Mouse (Mus musculus) midbrain, embryonic 14.5 days (tissue): ENCODE results near the gene Dock6. TPM values are rescaled to one million over a fixed set of nuclear protein-coding genes. Genes with fewer than 3 reads are reported as not detected.

Experiments
- ATAC-seq: fragments of 200-750 bp; cut with Nextera tagmentation; 2 replicates; pipeline ENCODE4 v1.8.0; 2017; ENCODE audit warnings: moderate number of reproducible peaks, moderate library complexity; ENCODE audit not compliant: low FRiP score, low TSS enrichment
- DNase-seq: peaks from one replicate; pipeline ENCODE4 v3.0.0-alpha.2; 2015
- H3K27ac ChIP-seq: fragments of 300-500 bp; sonication (generic); replicated peaks from 2 replicates; pipeline ENCODE4 v1.5.1; 2014; ENCODE audit warnings: mild to moderate bottlenecking, low read depth, low read length, moderate library complexity
- H3K27me3 ChIP-seq: fragments of 300-500 bp; sonication (generic); 2 replicates; pipeline ENCODE4 v1.6.1; 2014; ENCODE audit warnings: low read length, control low read depth, mixed read lengths; ENCODE audit not compliant: control insufficient read depth, insufficient read depth
- H3K36me3 ChIP-seq: fragments of 300-500 bp; sonication (generic); 2 replicates; pipeline ENCODE4 v1.6.1; 2014; ENCODE audit warnings: low read length, control low read depth; ENCODE audit not compliant: control insufficient read depth, insufficient read depth
- H3K4me1 ChIP-seq: fragments of 300-500 bp; sonication (generic); 2 replicates; pipeline ENCODE4 v1.6.1; 2014; ENCODE audit warnings: mild to moderate bottlenecking, antibody characterized with exemption, low read length, control low read depth; ENCODE audit not compliant: control insufficient read depth, insufficient read depth
- H3K4me2 ChIP-seq: fragments of 300-500 bp; sonication (generic); 2 replicates; pipeline ENCODE4 v1.6.1; 2014; ENCODE audit warnings: mild to moderate bottlenecking, low read length, moderate library complexity
- H3K4me3 ChIP-seq: fragments of 300-500 bp; sonication (generic); replicated peaks from 2 replicates; pipeline ENCODE4 v1.5.1; 2014; ENCODE audit warnings: low read depth, low read length
- H3K9ac ChIP-seq: fragments of 300-500 bp; sonication (generic); replicated peaks from 2 replicates; pipeline ENCODE4 v1.6.1; 2014; ENCODE audit warnings: mild to moderate bottlenecking, low read length, moderate library complexity
- H3K9me3 ChIP-seq: fragments of 300-500 bp; sonication (generic); 2 replicates; pipeline ENCODE4 v1.6.1; 2016; ENCODE audit warnings: low read length, control low read depth, mixed read lengths; ENCODE audit not compliant: control insufficient read depth
- WGBS: fragments of 180-500 bp; shearing (Covaris S2); extraction: QIAGEN DNeasy Blood & Tissue Kit; methylation state at CpG from one replicate; pipeline ENCODE4 v1.1.7; 2014; 5-methylcytosine and 5-hydroxymethylcytosine counted together
- polyA plus RNA-seq: library from polyadenylated mRNA; unstranded; fragments of >200 nt; fragmentation: Nextera tagmentation; extraction: Ambion mirVana; gene quantifications from 2 replicates; pipeline ENCODE4 v1.2.1, GENCODE M21; 2014

Gene Dock6
- polyA plus RNA-seq, 1 experiment from 2014 or later, result 12.7 TPM

GRCm38 (mm10) chr9:21769558-21770183, 82.8 kb downstream of the Dock6 start:
- no peaks in the 10 kb centered on the region for H3K27me3 ChIP-seq
- H3K9me3 ChIP-seq, result no peaks in the 10 kb centered on the region
- ATAC-seq, result no peak
- no peak for DNase-seq
- H3K36me3 ChIP-seq, result no peaks in the 10 kb centered on the region
- no peak overlapping the region for H3K27ac ChIP-seq
- H3K9ac ChIP-seq, result no peak overlapping the region
- H3K4me3 ChIP-seq, result no peak overlapping the region
- H3K4me2 ChIP-seq, result no peak overlapping the region
- WGBS, result 75% methylated on average over 26 of the region's 26 CpGs
- H3K4me1 ChIP-seq, result no peaks in the 10 kb centered on the region

- Histone ChIP-seq H3K36me3 (no peaks in the 10 kb centered on the region), H3K4me3 (no peak overlapping the region), H3K9ac (no peak overlapping the region), H3K4me2 (no peak overlapping the region), H3K27ac (no peak overlapping the region), H3K9me3 (no peaks in the 10 kb centered on the region), H3K4me1 (no peaks in the 10 kb centered on the region), H3K27me3 (no peaks in the 10 kb centered on the region)
- 55% methylated on average over 13 of the region's 13 CpGs for WGBS
- ATAC-seq (no peak), DNase-seq (no peak)
Observed at GRCm38 (mm10) chr9:21768511-21769411, 83.7 kb downstream of the Dock6 start.

DNA sequence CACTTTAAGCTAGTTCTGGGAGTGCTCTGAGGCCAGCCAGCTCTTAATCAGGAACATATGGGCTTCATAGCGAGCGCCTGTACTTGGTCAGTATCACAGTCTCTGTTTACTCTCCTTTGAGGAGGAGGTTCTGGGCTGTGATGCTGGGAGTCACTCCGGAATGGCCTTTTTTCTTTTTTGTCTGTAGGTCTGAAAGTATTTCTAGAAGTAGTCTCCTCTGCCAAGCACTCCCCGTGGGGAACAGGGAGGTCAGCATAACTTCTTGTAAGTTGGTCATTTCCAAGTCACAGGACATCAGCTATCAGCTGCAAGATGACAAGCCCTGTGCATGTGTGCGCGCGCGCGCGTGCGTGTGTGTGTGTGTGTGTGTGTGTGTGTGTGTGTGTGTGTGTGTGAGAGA, 84.5 kb downstream of the Dock6 start:
- ATAC-seq, result no peak
- Histone ChIP-seq H3K27me3 (no peaks in the 10 kb centered on the region), H3K4me3 (no peak overlapping the region), H3K27ac (no peak overlapping the region), H3K4me2 (no peak overlapping the region), H3K9me3 (no peaks in the 10 kb centered on the region), H3K36me3 (no peaks in the 10 kb centered on the region), H3K9ac (no peak overlapping the region), H3K4me1 (no peaks in the 10 kb centered on the region)
- DNase-seq, result no peak
- 91% methylated on average over 11 of the region's 11 CpGs for WGBS

GRCm38 (mm10) chr9:21764084-21764999, 88.1 kb downstream of the Dock6 start:
- no peak for ATAC-seq
- no peak overlapping the region for H3K27ac ChIP-seq
- no peaks in the 10 kb centered on the region for H3K36me3 ChIP-seq
- 93% methylated on average over 6 of the region's 6 CpGs for WGBS
- no peaks in the 10 kb centered on the region for H3K4me1 ChIP-seq
- H3K9ac ChIP-seq, result no peak overlapping the region
- H3K27me3 ChIP-seq, result no peaks in the 10 kb centered on the region
- no peak overlapping the region for H3K4me3 ChIP-seq
- DNase-seq, result no peak
- H3K9me3 ChIP-seq, result no peaks in the 10 kb centered on the region
- H3K4me2 ChIP-seq, result no peak overlapping the region

DNA sequence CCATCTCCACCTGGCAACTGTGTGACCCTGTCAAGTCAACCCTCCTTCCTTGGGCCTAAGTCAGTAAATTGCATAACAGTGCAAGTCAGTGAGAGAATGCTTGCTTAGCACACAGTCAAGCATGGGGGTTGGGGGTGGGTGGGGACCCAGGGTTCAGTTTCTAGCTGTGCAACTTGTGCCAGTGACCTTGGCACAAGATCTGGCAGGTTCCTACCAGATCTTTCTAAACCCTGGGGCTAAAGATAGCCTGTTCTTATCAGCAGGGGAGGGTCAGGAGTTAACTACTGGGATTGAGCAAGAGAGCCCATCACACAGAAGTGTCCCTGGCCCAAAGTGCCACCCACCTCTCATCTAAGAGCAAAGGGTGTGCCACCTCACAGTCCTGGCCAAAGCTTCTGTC, 90.3 kb downstream of the Dock6 start:
- DNase-seq, result no peak
- Histone ChIP-seq H3K4me2 (no peak overlapping the region), H3K27me3 (no peaks in the 10 kb centered on the region), H3K36me3 (no peaks in the 10 kb centered on the region), H3K27ac (no peak overlapping the region), H3K4me3 (no peak overlapping the region), H3K9ac (no peak overlapping the region), H3K4me1 (no peaks in the 10 kb centered on the region), H3K9me3 (no peaks in the 10 kb centered on the region)
- ATAC-seq, result no peak

GRCm38 (mm10) chr9:21760155-21761088, 92.0 kb downstream of the Dock6 start, which contains the start of gene Spc24:
Gene Spc24, minus strand, starts transcription at chr9:21760303.
- peak within 1 kb of the TSS; percentile 36 for H3K9ac ChIP-seq
- H3K4me1 ChIP-seq, result no peaks in the 10 kb centered on the region
- no peaks in the 10 kb centered on the region for H3K27me3 ChIP-seq
- peak within 1 kb of the TSS; percentile 79 for H3K4me2 ChIP-seq
- peak within 1 kb of the TSS; percentile 56 for H3K4me3 ChIP-seq
- ATAC-seq (peak; percentile 96), DNase-seq (peak; percentile 99)
- H3K9me3 ChIP-seq, result no peaks in the 10 kb centered on the region
- H3K36me3 ChIP-seq, result no peaks in the 10 kb centered on the region
- H3K27ac ChIP-seq, result peak within 1 kb of the TSS; percentile 74
- WGBS, result under 1% methylated on average over 51 of the region's 54 CpGs

DNA sequence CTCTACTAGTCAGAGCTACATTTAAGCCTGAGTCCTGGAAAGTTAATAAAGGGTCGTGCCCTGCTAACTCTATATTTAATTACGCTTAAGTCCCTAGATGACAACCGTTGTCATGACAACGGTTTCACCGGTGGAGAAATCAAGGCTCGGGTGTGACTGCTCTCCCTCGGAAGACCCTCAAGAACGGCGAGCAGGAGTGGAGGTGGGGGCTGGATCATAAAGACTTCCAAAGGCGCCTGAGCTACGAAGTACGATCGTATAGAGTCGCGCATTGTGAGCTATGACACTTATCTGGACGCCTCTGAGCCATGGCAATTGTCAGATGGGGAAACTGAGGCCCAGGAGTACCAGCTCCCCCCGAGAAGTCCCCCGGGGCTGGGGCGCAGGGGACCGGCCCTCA, 92.7 kb downstream of the Dock6 start:
- 2% methylated on average over 20 of the region's 20 CpGs for WGBS
- Histone ChIP-seq H3K4me3 (peak overlapping the region; percentile 56), H3K27me3 (no peaks in the 10 kb centered on the region), H3K27ac (no peak overlapping the region), H3K9me3 (no peaks in the 10 kb centered on the region), H3K4me1 (no peaks in the 10 kb centered on the region), H3K36me3 (no peaks in the 10 kb centered on the region), H3K9ac (peak overlapping the region; percentile 36; the same call in 1 of the 2 replicates), H3K4me2 (peak overlapping the region; percentile 79)
- ATAC-seq (no peak), DNase-seq (no peak)
